Mouse (Mus musculus) CD4-positive helper T cell, adult 2 months (primary cell): Measurements from ENCODE around the gene Hmg20b.

Experiments used
- DNase-seq: peaks from one replicate; pipeline ENCODE4 v3.0.0-alpha.2; 2012; ENCODE audit warnings: low read depth, missing footprints, low spot score

Gene Hmg20b

GRCm38 (mm10) chr10:81378553-81379182, 28.4 kb upstream of the Hmg20b start:
- DNase-seq = peak; percentile 100

- no peak for DNase-seq
These were observed 27.7 kb upstream of the Hmg20b start, which contains the start of gene Fzr1 for GRCm38 (mm10) chr10:81377793-81378552. Gene Fzr1 (minus strand): TSS chr10:81378516.

- peak; percentile 28 for DNase-seq
These were observed 27.0 kb upstream of the Hmg20b start for GRCm38 (mm10) chr10:81377362-81377664.

- peak; percentile 29 for DNase-seq
These were observed 26.5 kb upstream of the Hmg20b start for GRCm38 (mm10) chr10:81376561-81377361.

- DNase-seq = no peak
These were observed 25.0 kb upstream of the Hmg20b start for GRCm38 (mm10) chr10:81375322-81375721.

- DNase-seq = no peak
These were observed 16.9 kb upstream of the Hmg20b start for GRCm38 (mm10) chr10:81367207-81367495.

- no peak for DNase-seq
These were observed 16.4 kb upstream of the Hmg20b start for GRCm38 (mm10) chr10:81366477-81367206.

GRCm38 (mm10) chr10:81365672-81366476, 15.6 kb upstream of the Hmg20b start, which contains the start of gene 4930404N11Rik:
Gene 4930404N11Rik (minus strand): TSS chr10:81365816.
- no peak for DNase-seq

GRCm38 (mm10) chr10:81365073-81365472, 14.8 kb upstream of the Hmg20b start:
- DNase-seq = no peak

- no peak for DNase-seq
These were observed 14.4 kb upstream of the Hmg20b start for GRCm38 (mm10) chr10:81364666-81365065.

GRCm38 (mm10) chr10:81363436-81364346, 13.4 kb upstream of the Hmg20b start:
- DNase-seq = no peak

GRCm38 (mm10) chr10:81362336-81362949, 12.2 kb upstream of the Hmg20b start:
- DNase-seq = no peak

GRCm38 (mm10) chr10:81360721-81361120, 10.4 kb upstream of the Hmg20b start:
- no peak for DNase-seq

- DNase-seq = no peak
These were observed 8.6 kb upstream of the Hmg20b start for GRCm38 (mm10) chr10:81358841-81359240.

- no peak for DNase-seq
These were observed 7.9 kb upstream of the Hmg20b start for GRCm38 (mm10) chr10:81358209-81358608.

GRCm38 (mm10) chr10:81356991-81357844, 6.9 kb upstream of the Hmg20b start, which contains the start of gene Mfsd12:
Gene Mfsd12 (plus strand): TSS chr10:81357491.
- DNase-seq = peak; percentile 94

GRCm38 (mm10) chr10:81356352-81356990, 6.2 kb upstream of the Hmg20b start:
- DNase-seq = no peak

GRCm38 (mm10) chr10:81355533-81355932, 5.3 kb upstream of the Hmg20b start:
- no peak for DNase-seq
